Mouse (Mus musculus) ES-CJ7 (cell line): ENCODE results near the gene P3h2.

Experiments
- DNase-seq: peaks from one replicate; pipeline ENCODE4 v3.0.0; 2011; ENCODE audit warnings: low read depth, low spot score

Gene P3h2

GRCm38 (mm10) chr16:25983635-25984034, 121.9 kb downstream of the P3h2 start:
- DNase-seq = peak; percentile 28

GRCm38 (mm10) chr16:25979037-25979436, 126.5 kb downstream of the P3h2 start:
- no peak for DNase-seq

- no peak for DNase-seq
These were observed 128.4 kb downstream of the P3h2 start for GRCm38 (mm10) chr16:25977210-25977609.

GRCm38 (mm10) chr16:25971285-25971684, 134.3 kb downstream of the P3h2 start:
- DNase-seq = no peak

GRCm38 (mm10) chr16:25970720-25971119, 134.9 kb downstream of the P3h2 start:
- DNase-seq = no peak

- no peak for DNase-seq
These were observed 135.4 kb downstream of the P3h2 start for GRCm38 (mm10) chr16:25970193-25970592.

- peak; percentile 46 for DNase-seq
These were observed 138.3 kb downstream of the P3h2 start for GRCm38 (mm10) chr16:25967297-25967696.

- DNase-seq = peak; percentile 69
These were observed 141.7 kb downstream of the P3h2 start for GRCm38 (mm10) chr16:25963856-25964255.

- no peak for DNase-seq
These were observed 145.2 kb downstream of the P3h2 start for GRCm38 (mm10) chr16:25960345-25960744.

GRCm38 (mm10) chr16:25959929-25960328, 145.7 kb downstream of the P3h2 start:
- DNase-seq = no peak

GRCm38 (mm10) chr16:25958650-25959238, 146.8 kb downstream of the P3h2 start:
- no peak for DNase-seq

- DNase-seq = no peak
These were observed 147.4 kb downstream of the P3h2 start for GRCm38 (mm10) chr16:25958213-25958612.

- no peak for DNase-seq
These were observed 148.8 kb downstream of the P3h2 start for GRCm38 (mm10) chr16:25956831-25957230.

- no peak for DNase-seq
These were observed 151.0 kb downstream of the P3h2 start for GRCm38 (mm10) chr16:25954614-25955013.

GRCm38 (mm10) chr16:25953359-25953758, 152.2 kb downstream of the P3h2 start:
- DNase-seq = no peak

GRCm38 (mm10) chr16:25952005-25952404, 153.6 kb downstream of the P3h2 start:
- DNase-seq = no peak

GRCm38 (mm10) chr16:25948067-25948466, 157.5 kb downstream of the P3h2 start:
- DNase-seq = no peak

GRCm38 (mm10) chr16:25945151-25945955, 160.2 kb downstream of the P3h2 start:
- DNase-seq = no peak

- DNase-seq = no peak
These were observed 163.3 kb downstream of the P3h2 start for GRCm38 (mm10) chr16:25942261-25942660.

GRCm38 (mm10) chr16:25934181-25934580, 171.4 kb downstream of the P3h2 start:
- no peak for DNase-seq

GRCm38 (mm10) chr16:25912185-25912584, 193.4 kb downstream of the P3h2 start:
- no peak for DNase-seq
